Mouse (Mus musculus) heart, postnatal 0 days (tissue): ENCODE results near the gene Slc44a4.

Experiments used
- CTCF ChIP-seq: IDR thresholded peaks from 2 replicates; pipeline ENCODE4 v1.5.1; 2016; ENCODE audit warnings: antibody characterized with exemption, control low read depth, low read depth
- EP300 ChIP-seq: IDR thresholded peaks from 2 replicates; pipeline ENCODE4 v1.6.1; 2016; ENCODE audit warnings: antibody characterized with exemption, low read depth

- no peak for TF ChIP-seq EP300
- TF ChIP-seq CTCF, result no peak
Measured at GRCm38 (mm10) chr17:34978239-34978638, 64.0 kb downstream of the Slc44a4 start.
